Mouse (Mus musculus): Measurements from ENCODE around the gene Kif1c.

Kif1c gene

GRCm38 (mm10) chr11:70689578-70689977 lies 10.8 kb upstream of the Kif1c start:
- no peak for DNase-seq (ENCODE audit: extremely low read depth, insufficient read length, low spot score)

GRCm38 (mm10) chr11:70693504-70693903 lies 6.8 kb upstream of the Kif1c start:
- no peak for DNase-seq (ENCODE audit: extremely low read depth, insufficient read length, low spot score)

DNA sequence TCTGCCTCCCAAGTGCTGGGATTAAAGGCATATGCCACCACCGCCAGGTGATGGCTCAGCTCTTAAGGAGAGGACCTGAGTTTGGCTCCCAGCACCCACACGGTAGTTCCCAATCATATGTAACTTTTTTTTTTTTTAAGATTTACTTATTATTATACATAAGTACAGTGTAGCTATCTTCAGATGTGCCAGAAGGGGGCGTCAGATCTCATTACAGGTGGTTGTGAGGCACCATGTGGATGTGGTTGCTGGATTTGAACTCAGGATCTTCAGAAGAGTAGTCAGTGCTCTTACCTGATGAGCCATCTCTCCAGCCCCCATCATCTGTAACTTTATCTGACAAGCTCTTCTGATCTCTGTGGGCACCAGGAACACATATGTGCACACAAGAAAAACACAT lies 3.0 kb upstream of the Kif1c start:
- no peak for DNase-seq (ENCODE audit: extremely low read depth, insufficient read length, low spot score)

- DNase-seq (ENCODE audit: extremely low read depth, insufficient read length, low spot score): no peak
Observed at GRCm38 (mm10) chr11:70699051-70699450, 1.3 kb upstream of the Kif1c start.

DNA sequence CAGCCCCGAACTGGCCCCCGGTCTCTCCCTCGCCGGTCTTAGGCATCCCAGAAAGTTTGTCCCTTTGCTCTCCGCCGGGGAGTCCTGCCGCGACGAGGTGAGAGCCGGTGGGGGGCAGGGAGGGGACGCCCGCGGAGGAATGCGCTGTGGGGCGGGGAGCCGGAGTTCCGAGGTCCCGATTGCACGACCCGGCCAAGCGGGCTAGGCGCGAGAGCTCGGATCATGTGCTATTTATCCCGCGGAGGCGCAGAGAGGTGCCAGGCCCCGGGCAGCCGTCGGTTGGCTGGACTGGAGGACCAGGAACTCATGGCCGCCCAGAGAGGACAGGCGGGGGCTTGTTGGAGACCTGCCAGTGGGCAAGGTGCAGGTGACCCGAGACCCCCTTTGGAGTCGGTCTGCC lies 265 bp downstream of the Kif1c start:
- DNase-seq (ENCODE audit: extremely low read depth, insufficient read length, low spot score): peak; percentile 76

DNA sequence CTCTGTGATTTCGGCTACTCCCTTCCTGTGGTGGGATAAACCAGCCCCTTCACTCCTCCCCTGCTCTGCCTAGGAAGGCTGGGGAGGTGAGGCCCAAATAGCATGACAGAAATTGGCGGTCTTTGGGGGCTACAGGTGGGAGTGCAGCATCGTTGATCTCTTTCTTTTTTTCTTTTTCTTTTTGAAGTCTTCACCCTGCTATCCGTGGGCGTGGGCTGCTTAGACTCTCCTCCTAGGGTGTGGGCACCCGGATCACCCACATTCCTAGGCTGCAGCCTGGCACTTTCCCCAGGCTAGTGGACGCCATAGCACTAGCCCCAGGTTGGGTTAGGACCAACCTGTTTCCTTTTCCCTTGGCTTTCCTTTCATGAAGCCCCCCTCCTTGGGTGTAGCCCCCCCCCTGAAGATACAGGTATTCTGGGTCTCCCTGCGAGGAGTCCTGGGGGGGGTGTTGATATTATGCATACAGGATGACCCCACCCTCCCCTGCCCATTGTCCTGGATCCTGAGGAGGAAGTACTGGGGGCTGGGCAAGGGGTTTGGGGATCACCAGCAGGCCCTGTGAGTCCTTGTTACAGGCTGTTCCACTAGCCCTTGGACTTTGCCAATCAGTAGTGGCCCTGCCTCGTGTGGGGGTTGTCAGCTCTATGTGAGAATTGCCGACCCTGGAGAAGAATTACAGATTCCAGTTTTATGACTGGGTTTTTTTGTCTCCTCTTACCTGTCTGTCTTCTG lies 1.0 kb downstream of the Kif1c start:
- no peak for DNase-seq (ENCODE audit: extremely low read depth, insufficient read length, low spot score)

DNA sequence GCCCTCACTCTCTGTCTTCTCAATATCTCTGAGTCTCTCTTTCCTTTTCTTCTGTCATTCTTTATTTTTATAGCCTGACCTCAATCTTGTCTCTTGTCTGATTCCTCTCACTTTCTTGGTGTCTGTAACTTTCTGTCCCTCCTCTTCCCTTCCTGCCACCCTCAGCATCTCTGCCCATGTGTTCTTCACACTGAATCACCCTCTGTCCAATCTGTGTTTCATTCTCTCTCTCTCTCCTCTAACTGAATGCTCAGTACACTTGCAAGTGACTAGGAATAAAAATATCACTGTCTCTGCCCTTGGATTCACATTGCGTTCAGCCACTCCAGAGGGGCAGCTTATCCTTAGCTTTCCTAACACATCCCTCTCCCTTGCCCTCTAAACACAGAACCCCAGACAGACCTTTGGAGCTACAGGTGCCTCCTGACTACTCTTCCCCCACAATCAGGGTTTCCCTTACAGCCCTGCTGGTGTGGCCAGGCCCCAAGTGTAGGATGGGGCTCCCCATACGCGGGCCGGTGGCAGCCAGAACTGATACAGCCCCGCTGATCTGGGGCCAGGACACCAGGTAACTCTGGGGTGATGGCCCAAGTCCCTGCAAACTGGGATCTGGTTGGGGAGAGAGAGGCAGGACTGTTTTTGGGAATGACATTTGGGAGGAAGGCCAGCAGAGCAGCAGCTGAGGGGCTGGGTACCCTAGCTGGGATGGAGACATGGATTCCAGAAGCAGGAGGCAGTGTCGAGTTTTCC lies 1.8 kb downstream of the Kif1c start:
- no peak for DNase-seq (ENCODE audit: extremely low read depth, insufficient read length, low spot score)

GRCm38 (mm10) chr11:70702781-70703180 lies 2.4 kb downstream of the Kif1c start:
- DNase-seq (ENCODE audit: extremely low read depth, insufficient read length, low spot score): no peak

DNA sequence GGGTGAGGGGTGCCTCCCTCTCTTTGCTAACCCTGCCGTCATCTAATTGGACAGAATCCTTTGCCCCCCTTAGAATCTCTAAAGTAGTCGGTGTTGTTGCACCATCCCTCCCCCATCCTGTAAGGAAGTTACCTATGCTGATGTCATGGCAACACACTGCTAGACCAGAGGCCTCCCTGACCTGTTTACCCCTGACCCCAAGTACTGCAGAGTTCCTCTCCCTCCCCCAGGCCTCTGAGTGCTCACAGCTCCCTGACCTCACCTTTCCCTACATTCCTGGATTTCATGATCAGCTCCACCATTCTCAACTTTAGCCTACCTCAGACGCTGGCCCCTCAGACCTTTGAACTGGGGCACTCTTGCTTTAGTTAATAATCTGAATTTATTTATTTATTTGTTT lies 5.8 kb downstream of the Kif1c start:
- no peak for DNase-seq (ENCODE audit: extremely low read depth, insufficient read length, low spot score)

DNA sequence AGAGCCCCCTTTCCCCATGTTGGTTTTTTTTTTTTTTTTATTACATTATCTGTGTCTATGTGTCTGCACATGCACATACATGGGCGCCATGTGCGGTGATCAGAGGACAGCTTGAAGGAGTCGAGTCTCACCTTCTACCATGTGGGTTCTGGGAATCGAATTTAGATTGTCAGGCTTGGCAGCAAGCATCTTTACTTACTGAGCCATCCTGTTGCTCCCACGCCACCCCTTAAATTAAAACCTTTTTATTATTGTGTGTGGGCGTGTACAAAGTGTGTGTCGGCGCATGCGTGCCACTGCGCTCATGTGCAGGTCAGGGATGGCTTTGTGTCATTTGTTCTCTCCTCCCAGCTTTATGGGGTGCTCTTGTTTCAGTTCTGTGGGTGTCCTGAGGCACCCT lies 10.7 kb downstream of the Kif1c start:
- DNase-seq (ENCODE audit: extremely low read depth, insufficient read length, low spot score): no peak

GRCm38 (mm10) chr11:70713222-70713621 lies 12.9 kb downstream of the Kif1c start:
- DNase-seq (ENCODE audit: extremely low read depth, insufficient read length, low spot score): no peak

- no peak for DNase-seq (ENCODE audit: extremely low read depth, insufficient read length, low spot score)
Observed at GRCm38 (mm10) chr11:70715832-70716231, 15.5 kb downstream of the Kif1c start.

- DNase-seq (ENCODE audit: extremely low read depth, insufficient read length, low spot score): no peak
Observed at GRCm38 (mm10) chr11:70718481-70718880, 18.1 kb downstream of the Kif1c start.

DNA sequence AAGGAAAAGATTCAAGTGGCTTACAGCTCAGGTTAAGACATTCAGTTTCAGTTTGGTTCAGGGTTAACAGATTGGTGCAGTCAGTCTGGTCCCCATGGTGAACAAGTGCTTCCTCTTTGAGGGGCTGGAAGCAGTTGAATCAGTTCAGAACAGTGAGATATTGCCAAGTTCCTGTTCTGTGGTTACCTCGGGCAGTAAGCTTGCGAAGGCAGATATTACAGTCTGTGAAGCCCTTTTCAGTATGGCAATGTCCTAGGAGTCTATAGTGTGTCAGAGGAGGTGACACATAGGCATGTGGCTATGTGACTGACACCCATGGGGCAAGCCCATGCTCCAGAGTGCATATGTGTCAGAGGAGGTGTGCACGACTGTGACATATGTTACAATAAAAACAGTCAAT lies 20.2 kb downstream of the Kif1c start:
- DNase-seq (ENCODE audit: extremely low read depth, insufficient read length, low spot score): no peak

DNA sequence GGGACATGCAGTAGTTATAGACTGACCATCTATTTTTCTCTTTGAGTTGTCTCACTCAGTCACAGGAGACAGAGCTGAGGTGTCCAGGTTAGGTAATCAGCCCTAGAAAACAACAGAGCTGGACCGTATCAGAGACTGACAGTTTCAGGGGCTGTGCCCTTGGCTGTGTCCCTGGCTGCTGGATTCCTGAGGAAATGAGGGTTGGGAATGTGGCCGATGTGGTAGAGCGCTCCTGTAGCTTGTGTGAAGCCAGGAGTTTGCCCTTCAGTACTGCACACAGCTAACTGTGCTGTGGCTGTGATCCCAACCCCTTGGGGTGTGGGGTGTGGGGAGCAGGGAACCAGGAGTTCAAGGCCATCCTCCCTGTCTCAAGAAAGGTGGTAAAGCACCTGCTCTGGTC lies 20.7 kb downstream of the Kif1c start:
- DNase-seq (ENCODE audit: extremely low read depth, insufficient read length, low spot score): no peak

- DNase-seq (ENCODE audit: extremely low read depth, insufficient read length, low spot score): no peak
Observed at GRCm38 (mm10) chr11:70724706-70725105, 24.4 kb downstream of the Kif1c start.

GRCm38 (mm10) chr11:70726585-70726984 lies 26.2 kb downstream of the Kif1c start:
- DNase-seq (ENCODE audit: extremely low read depth, insufficient read length, low spot score): no peak

DNA sequence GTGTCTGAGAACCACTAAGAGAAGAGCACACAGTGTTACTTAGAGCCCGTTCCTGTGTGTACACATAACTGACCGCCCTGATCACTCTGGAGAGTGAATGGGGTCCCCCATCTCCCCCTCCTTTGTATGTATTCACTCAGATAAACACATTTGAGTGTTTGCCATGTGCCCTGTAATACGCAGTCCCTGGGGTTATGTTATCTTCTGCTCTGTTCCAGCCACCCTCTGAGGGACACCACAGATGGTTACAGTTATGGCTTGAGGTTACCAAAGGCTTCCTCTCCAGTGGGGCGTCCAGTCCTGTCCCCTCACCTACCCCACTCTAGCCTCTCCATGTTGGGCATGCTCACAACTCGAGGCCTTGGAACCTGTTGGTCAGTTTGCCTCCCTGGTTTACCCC lies 27.0 kb downstream of the Kif1c start:
- no peak for DNase-seq (ENCODE audit: extremely low read depth, insufficient read length, low spot score)

DNA sequence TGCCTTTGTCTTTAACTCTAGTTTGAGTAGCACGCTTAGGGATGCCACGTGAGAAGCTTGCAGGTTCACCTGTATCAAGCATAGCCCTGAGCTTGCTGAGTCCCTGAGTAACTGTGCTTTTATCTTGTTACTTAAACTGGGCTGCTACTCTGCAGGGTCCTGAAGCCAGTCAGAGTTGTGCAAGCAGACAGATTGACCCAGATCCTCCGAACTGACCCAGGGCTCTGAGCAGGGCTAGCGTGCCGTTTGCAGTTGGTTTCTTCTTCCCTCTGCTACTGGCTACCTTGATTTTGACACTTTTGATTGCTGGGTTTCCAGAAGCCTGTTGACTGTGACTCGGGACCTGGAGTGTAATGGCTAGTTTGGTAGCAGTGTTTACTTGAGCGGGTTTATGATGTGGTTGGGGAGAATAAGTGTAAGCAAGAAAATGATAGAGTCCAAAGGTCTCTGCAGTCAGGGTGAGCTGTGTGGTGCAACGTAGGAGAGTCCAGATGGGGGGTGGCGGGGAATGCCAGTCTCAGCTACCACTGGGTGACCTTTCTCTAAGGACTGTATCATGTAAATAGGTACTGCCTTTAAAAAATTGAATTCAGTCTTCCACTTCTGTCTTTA lies 30.2 kb downstream of the Kif1c start:
- no peak for DNase-seq (ENCODE audit: extremely low read depth, insufficient read length, low spot score)

DNA sequence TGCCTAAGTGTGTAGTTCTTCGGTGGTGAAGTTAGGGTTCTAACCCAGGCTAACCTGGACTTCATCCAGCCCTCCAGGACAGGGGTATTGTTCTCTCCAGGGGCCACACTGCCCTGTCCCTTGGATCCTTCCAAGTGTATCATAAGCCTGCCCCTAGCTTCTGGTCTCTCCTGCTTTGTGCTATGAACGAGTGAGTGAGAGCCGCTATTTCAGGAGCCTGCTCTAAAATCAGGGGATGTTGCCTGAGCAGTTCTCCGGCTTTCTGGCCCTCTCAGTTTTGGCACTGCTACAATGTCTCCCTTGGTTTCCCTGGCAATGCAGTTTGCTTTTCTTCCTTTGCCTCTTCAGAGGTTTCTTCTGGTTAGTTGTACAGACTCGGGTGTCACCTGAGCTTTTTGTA lies 30.8 kb downstream of the Kif1c start:
- DNase-seq (ENCODE audit: extremely low read depth, insufficient read length, low spot score): no peak

DNA sequence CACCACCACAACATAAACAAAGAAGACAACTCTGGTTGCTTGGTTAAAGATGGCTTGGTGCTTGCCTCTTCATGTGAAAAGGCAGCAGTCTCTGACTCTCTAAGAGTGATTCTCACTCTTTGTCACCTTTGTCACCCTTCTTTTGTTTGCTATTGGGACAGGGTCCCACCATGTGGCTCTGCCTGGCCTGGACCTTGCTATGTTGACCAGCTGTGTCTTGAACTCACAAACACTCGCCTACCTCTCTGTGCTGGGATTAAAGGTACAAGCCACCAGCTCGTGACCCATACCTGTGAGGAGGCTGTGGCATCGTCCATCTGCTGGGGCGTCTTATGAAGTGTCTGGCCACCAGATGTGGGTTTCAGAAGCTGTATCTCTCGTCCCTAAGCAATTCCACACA lies 32.9 kb downstream of the Kif1c start:
- DNase-seq (ENCODE audit: extremely low read depth, insufficient read length, low spot score): no peak

DNA sequence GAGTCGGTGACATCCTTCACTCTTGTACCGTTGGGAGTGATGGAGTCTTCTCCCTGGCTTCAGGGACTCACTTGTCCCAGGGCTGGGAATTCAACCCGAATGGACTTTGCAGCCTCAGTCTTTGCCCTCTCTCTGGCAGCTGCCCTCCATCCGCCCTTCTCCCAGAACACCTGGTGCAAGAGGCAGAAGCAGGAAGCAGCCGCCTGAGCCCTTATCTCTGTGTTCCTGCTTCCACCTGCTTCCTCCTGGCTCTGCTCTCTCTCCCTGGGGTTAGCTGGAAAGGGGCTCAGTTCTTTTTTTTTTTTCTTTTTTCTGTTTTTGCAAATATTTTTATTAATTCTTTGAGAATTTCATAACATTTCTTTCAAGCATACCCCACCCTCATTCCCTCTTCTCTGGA lies 37.4 kb downstream of the Kif1c start:
- DNase-seq (ENCODE audit: extremely low read depth, insufficient read length, low spot score): no peak
